Mouse (Mus musculus) CH12.LX (cell line): ENCODE results near the gene Rpl11. TPM values are rescaled to one million over a fixed set of nuclear protein-coding genes. Genes with fewer than 3 reads are reported as not detected.

Source experiments
- DNase-seq: peaks from one replicate; pipeline ENCODE4 v3.0.0-alpha.2; 2013; ENCODE audit errors: extremely low read depth
- H3K27ac ChIP-seq: 2 replicates; pipeline ENCODE4 v1.5.1; 2012; ENCODE audit warnings: low read depth, mild to moderate bottlenecking, control low read depth, moderate library complexity; ENCODE audit not compliant: insufficient read depth
- H3K27me3 ChIP-seq: replicated peaks from 2 replicates; pipeline ENCODE3; 2012; ENCODE audit warnings: inconsistent platforms
- H3K36me3 ChIP-seq, 2 experiments: replicated peaks in 1 of 2; 2 replicates each; pipeline versions ENCODE3 to v1.6.1; 2012; ENCODE audit warnings: inconsistent platforms in 1 of 2, low read length in 1 of 2, mild to moderate bottlenecking in 1 of 2, mixed read lengths in 1 of 2, moderate library complexity in 1 of 2; ENCODE audit not compliant: control insufficient read depth in 1 of 2, insufficient read depth in 1 of 2
- H3K4me1 ChIP-seq, 2 experiments: 2 replicates each; pipeline ENCODE4 v1.6.1; 2012; ENCODE audit warnings: inconsistent platforms in 1 of 2, moderate library complexity in 1 of 2; ENCODE audit not compliant: insufficient read depth in 2 of 2, control insufficient read depth in 1 of 2
- H3K4me2 ChIP-seq: 2 replicates; pipeline ENCODE4 v1.6.1; 2012; ENCODE audit warnings: low read depth, mild to moderate bottlenecking, control low read depth; ENCODE audit not compliant: poor library complexity, insufficient read depth, severe bottlenecking
- H3K4me3 ChIP-seq, 3 experiments: fragments of 150-350 bp in 1 of 3; sonication (generic) in 1 of 3; replicated peaks in 1 of 3; 2 replicates each; pipeline versions ENCODE3 to v1.5.1; 2011 to 2012; ENCODE audit warnings: low read depth in 2 of 3, low read length in 2 of 3, mild to moderate bottlenecking in 2 of 3, moderate library complexity in 2 of 3, control low read depth in 1 of 3, improper control_type of control experiment in 1 of 3, inconsistent platforms in 1 of 3, mixed read lengths in 1 of 3; ENCODE audit not compliant: poor library complexity in 1 of 3
- H3K79me2 ChIP-seq: replicated peaks from 2 replicates; pipeline ENCODE4 v1.6.1; 2012; ENCODE audit warnings: mild to moderate bottlenecking, moderate library complexity; ENCODE audit not compliant: control insufficient read depth, poor library complexity, insufficient read depth, severe bottlenecking; ENCODE audit errors: extremely low read depth
- H3K9ac ChIP-seq: 2 replicates; pipeline ENCODE4 v1.6.1; 2012; ENCODE audit warnings: low read depth, mild to moderate bottlenecking, control low read depth, moderate library complexity; ENCODE audit not compliant: insufficient read depth
- H3K9me3 ChIP-seq: replicated peaks from 2 replicates; pipeline ENCODE3; 2012; ENCODE audit warnings: low read length, inconsistent platforms, mixed read lengths
- BHLHE40 ChIP-seq: IDR thresholded peaks from 2 replicates; pipeline ENCODE4 v1.6.1; 2011; ENCODE audit warnings: mild to moderate bottlenecking, low read depth, low read length, improper control_type of control experiment
- CHD1 ChIP-seq: IDR thresholded peaks from 2 replicates; pipeline ENCODE4 v1.6.1; 2012; ENCODE audit warnings: low read depth, low read length, improper control_type of control experiment, inconsistent platforms
- E2F4 ChIP-seq: IDR thresholded peaks from 2 replicates; pipeline ENCODE4 v1.6.1; 2011; ENCODE audit warnings: low read depth, low read length, improper control_type of control experiment; ENCODE audit not compliant: insufficient replicate concordance
- ELF1 ChIP-seq: IDR thresholded peaks from 2 replicates; pipeline ENCODE4 v1.6.1; 2014; ENCODE audit warnings: low read depth, mild to moderate bottlenecking, inconsistent platforms, low read length, improper control_type of control experiment
- EP300 ChIP-seq: IDR thresholded peaks from 2 replicates; pipeline ENCODE4 v1.6.1; 2011; ENCODE audit warnings: low read length, improper control_type of control experiment
- ETS1 ChIP-seq: conservative IDR thresholded peaks from 2 replicates; pipeline ENCODE4 v1.6.1; 2012; ENCODE audit warnings: low read depth, mild to moderate bottlenecking, inconsistent platforms, low read length, improper control_type of control experiment, moderate library complexity
- IRF4 ChIP-seq: IDR thresholded peaks from 2 replicates; pipeline ENCODE4 v1.6.1; 2014; ENCODE audit warnings: low read depth, mild to moderate bottlenecking, inconsistent platforms, low read length, improper control_type of control experiment
- MEF2A ChIP-seq: IDR thresholded peaks from 2 replicates; pipeline ENCODE4 v1.6.1; 2014; ENCODE audit warnings: low read depth, mild to moderate bottlenecking, inconsistent platforms, low read length, improper control_type of control experiment, borderline replicate concordance
- MXI1 ChIP-seq: IDR thresholded peaks from 2 replicates; pipeline ENCODE4 v1.6.1; 2011; ENCODE audit warnings: mild to moderate bottlenecking, low read depth, low read length, improper control_type of control experiment
- NELFE ChIP-seq: IDR thresholded peaks from 2 replicates; pipeline ENCODE4 v1.6.1; 2011; ENCODE audit warnings: low read depth, low read length, improper control_type of control experiment
- POLR2A ChIP-seq: IDR thresholded peaks from 2 replicates; pipeline ENCODE4 v1.6.1; 2011; ENCODE audit warnings: low read depth, mild to moderate bottlenecking, improper control_type of control experiment, low read length
- RCOR1 ChIP-seq: conservative IDR thresholded peaks from 2 replicates; pipeline ENCODE4 v1.6.1; 2012; ENCODE audit warnings: low read depth, mild to moderate bottlenecking, inconsistent platforms, low read length, improper control_type of control experiment
- TBP ChIP-seq: conservative IDR thresholded peaks from 2 replicates; pipeline ENCODE4 v1.6.1; 2011; ENCODE audit warnings: low read depth, low read length, improper control_type of control experiment
- UBTF ChIP-seq: IDR thresholded peaks from 2 replicates; pipeline ENCODE4 v1.6.1; 2012; ENCODE audit warnings: low read depth, mild to moderate bottlenecking, inconsistent platforms, low read length, improper control_type of control experiment, moderate library complexity
- USF2 ChIP-seq: conservative IDR thresholded peaks from 2 replicates; pipeline ENCODE4 v1.6.1; 2011; ENCODE audit warnings: low read depth, low read length, improper control_type of control experiment
- ZKSCAN1 ChIP-seq: IDR thresholded peaks from 2 replicates; pipeline ENCODE4 v1.6.1; 2012; ENCODE audit warnings: low read depth, inconsistent platforms, low read length, improper control_type of control experiment, borderline replicate concordance
- ZMIZ1 ChIP-seq: IDR thresholded peaks from 2 replicates; pipeline ENCODE4 v1.6.1; 2012; ENCODE audit warnings: low read depth, mild to moderate bottlenecking, inconsistent platforms, low read length, improper control_type of control experiment
- dilution Hi-C: fragments of 300-500 bp; cut with MboI; formaldehyde crosslinking; loops from 2 replicates; pipeline ENCODE4 v1.14.3; 2020; ENCODE audit warnings: low sequenced_read_pairs; ENCODE audit not compliant: extremely low pct_unique_long_range_greater_than_20kb, extremely low pct_ligation_motif_present
- in situ Hi-C: fragments of 300-500 bp; cut with MboI; formaldehyde crosslinking; loops from 3 replicates; pipeline ENCODE4 v1.14.3; 2019; ENCODE audit warnings: low sequenced_read_pairs, low pct_ligation_motif_present, low pct_unique_long_range_greater_than_20kb, mixed read lengths
- polyA plus RNA-seq: library from polyadenylated mRNA; unstranded; fragments of >175 nt; gene quantifications from 2 replicates; pipeline ENCODE4 v1.2.1, GENCODE M21; 2012; ENCODE audit warnings: low read depth; ENCODE audit not compliant: insufficient read length
- total RNA-seq, 2 experiments: library from RNA; depleted of rRNA; stranded (reverse); fragments of 300-350 nt in 1 of 2; fragments of >200 nt in 1 of 2; gene quantifications; 2 replicates each; pipeline ENCODE4 v1.2.3; 2012 to 2014

The Rpl11 gene
- total and polyA plus RNA-seq, 3 experiments = 1,170 to 2,513 (median 1,661) TPM

GRCm38 (mm10) chr4:136004107-136004675 lies 49.0 kb downstream of the Rpl11 start:
- no peak overlapping the region for H3K4me3 ChIP-seq
- H3K4me1 ChIP-seq = no peaks in the 10 kb centered on the region
- no peaks in the 10 kb centered on the region for H3K27me3 ChIP-seq
- no peaks in the 10 kb centered on the region for H3K9me3 ChIP-seq
- H3K9ac ChIP-seq = no peak overlapping the region
- DNase-seq = no peak
- peaks cover 54 to 68% of the 10 kb centered on the region in 2 experiments for H3K36me3 ChIP-seq
- no peak overlapping the region for H3K4me2 ChIP-seq
- no peaks in the 10 kb centered on the region; the same call in 1 of the 2 replicates for H3K79me2 ChIP-seq
- dilution Hi-C loops = no loop called here
- H3K27ac ChIP-seq = no peak overlapping the region
- TF ChIP-seq E2F4 (no peak), UBTF (no peak), MXI1 (no peak), NELFE (no peak), ZMIZ1 (no peak), ZKSCAN1 (no peak), ETS1 (no peak)
- TF ChIP-seq, all 38 proteins: peak for 0
- in situ Hi-C loops = no loop called here

- H3K27ac ChIP-seq = no peak overlapping the region
- TF ChIP-seq EP300 (no peak), MXI1 (no peak), USF2 (no peak), RCOR1 (no peak), POLR2A (no peak), TBP (no peak), CHD1 (no peak), BHLHE40 (no peak), ELF1 (no peak), IRF4 (no peak), MEF2A (no peak), ETS1 (no peak)
- TF ChIP-seq, all 38 proteins: peak for 0
- Histone ChIP-seq H3K9ac (no peak overlapping the region), H3K4me1 (no peaks in the 10 kb centered on the region), H3K27me3 (no peaks in the 10 kb centered on the region), H3K9me3 (peaks cover 15% of the 10 kb centered on the region), H3K4me3 (no peak overlapping the region), H3K36me3 (no peaks in the 10 kb centered on the region), H3K79me2 (no peaks in the 10 kb centered on the region), H3K4me2 (no peak overlapping the region)
- dilution Hi-C loops (no loop called here), in situ Hi-C loops (no loop called here)
- no peak for DNase-seq
Observed at GRCm38 (mm10) chr4:135995118-135995517, 58.1 kb downstream of the Rpl11 start.
